Mouse (Mus musculus): ENCODE data around the gene Cd79a.

GRCm38 (mm10) chr7:24901842-24902241, 4.7 kb downstream of the Cd79a start:
- TF ChIP-seq HCFC1 (IDR thresholded peaks at IDR 0.05; ENCODE audit: borderline replicate concordance, insufficient read depth, low read length) (no peak), CHD2 (IDR thresholded peaks at IDR 0.05; ENCODE audit: low read depth, low read length) (no peak), ZNF384 (IDR thresholded peaks at IDR 0.05; ENCODE audit: low read depth, low read length) (no peak), ZC3H11A (IDR thresholded peaks at IDR 0.05; ENCODE audit: borderline replicate concordance, low read depth, low read length) (no peak), MAFK (IDR thresholded peaks at IDR 0.05; ENCODE audit: insufficient read depth, low read depth, low read length) (no peak)

Data from ES-E14 (cell line).